Mouse (Mus musculus): ENCODE data around the gene Arsg.

DNA sequence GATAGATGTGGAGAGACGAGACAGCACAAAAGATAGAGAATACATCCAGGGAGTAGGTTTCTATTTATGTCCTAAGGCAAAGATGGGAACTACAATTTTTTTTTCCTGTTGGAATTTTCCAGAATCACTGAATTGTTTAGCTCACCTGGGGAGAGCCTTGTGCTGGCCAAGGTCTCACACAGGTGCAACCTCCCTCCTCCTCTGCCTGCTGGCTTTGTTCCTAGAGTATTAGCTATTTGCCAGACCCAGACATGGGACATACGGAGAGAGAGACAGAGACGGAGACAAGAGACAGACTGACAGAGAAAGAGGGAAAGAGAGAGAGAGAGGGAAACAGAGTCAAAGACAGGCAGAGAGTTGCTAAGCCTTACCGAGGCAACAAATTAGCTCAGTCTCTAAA is 52.4 kb downstream of the Arsg start:
- TF ChIP-seq CTCF (IDR thresholded peaks at IDR 0.05; ENCODE audit: insufficient read depth, low read length) (no peak), POLR2A (IDR thresholded peaks at IDR 0.05; ENCODE audit: borderline replicate concordance, extremely low read depth, low read depth, low read length) (no peak)
